Mouse (Mus musculus) liver, adult (tissue): ENCODE measurements around the gene Pitpnc1.

ENCODE experiments used
- GATA4 ChIP-seq: IDR thresholded peaks from 2 replicates; pipeline ENCODE4 v1.6.1; 2014; ENCODE audit warnings: mild to moderate bottlenecking, low read length; ENCODE audit not compliant: insufficient replicate concordance

Pitpnc1 gene

DNA sequence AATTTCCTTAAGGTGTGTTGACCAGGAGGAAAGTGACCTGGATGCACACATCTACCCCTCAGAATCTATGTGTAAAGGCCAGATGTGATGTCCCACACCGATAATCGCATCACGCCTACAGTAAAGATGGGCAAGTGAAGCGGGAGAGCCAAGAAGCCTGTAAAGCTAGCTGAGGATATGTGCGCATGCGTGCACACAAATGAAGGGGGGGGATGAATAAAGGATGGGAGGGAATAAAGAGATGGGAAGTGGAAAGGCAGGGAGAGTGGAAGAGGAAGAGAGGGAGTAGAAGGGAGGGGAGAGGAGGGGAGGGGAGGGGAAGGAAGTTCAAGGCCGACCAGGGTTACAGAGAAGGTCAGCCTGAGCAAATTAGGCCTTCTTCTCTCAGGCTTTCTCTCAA lies 61.6 kb downstream of the Pitpnc1 start:
- TF ChIP-seq GATA4: no peak

DNA sequence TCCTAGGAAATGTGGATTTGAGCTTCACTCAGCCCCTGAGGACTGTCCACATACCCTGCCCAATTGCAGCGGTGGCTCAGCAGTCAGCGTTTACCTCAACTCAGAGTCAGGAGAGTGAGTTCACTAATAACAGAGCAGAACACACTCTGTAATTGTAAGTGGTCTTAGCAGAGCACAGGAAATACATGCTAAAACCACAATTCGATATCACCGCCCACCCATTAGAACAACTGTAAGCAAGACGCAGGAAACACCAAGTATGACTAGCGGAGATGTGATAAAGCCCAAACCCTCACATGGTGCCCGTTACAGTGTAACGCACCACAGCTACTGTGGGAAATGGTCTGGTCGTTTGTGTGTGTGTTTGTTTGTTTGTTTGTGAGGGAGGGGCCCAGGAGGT lies 62.8 kb downstream of the Pitpnc1 start:
- no peak for TF ChIP-seq GATA4

DNA sequence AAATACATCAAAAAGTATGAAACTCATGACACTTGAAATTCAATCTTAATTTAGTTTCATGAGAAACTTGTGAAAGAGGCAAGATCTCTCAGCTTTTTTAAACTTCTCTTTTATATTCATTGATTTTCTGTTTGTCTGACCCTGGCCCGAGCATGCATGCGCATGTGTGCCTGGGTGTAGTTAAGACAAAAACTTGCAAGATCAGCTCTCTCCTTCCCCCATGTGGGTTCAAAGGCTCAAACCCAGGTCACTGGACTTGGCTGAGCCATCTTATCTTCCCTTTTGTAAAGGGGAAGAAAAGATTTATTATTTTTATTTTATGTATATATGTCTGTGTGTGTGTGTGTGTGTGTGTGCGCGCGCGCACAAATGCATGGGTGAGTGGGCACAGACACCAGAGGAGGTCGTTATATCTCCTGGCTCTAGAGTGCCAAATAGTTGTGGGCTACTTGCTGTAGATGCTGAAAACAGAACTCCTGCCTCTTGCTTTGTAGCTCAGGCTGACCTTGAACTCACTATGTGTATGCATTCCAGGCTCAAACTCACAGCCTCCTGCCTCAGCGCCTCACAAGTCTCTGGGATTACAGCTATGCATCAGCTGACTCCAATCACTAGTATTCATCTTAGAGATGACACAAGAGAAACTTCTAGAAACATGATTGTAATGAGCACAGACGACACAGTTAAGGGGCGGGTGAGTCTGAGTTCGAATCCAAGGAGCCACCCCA lies 64.7 kb downstream of the Pitpnc1 start:
- TF ChIP-seq GATA4: no peak

DNA sequence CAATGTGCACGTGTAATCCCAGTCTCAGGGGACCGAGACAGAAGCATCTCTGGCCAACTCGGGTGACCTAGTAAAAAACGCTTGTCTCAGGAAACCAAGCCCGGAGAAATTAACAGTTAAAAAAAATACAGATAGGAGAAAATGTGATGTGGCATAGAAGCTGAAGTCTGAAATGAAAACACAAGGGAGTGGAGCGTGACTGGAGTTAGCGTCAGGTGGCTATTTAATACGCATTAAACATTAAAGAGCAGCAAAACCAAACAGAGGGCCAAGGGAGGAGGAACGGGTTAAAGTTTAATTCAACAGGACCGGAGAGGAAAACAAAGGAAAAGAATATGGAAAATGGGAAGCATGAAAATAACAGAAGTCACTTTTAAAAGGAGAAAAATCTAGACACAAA lies 67.2 kb downstream of the Pitpnc1 start:
- no peak for TF ChIP-seq GATA4

DNA sequence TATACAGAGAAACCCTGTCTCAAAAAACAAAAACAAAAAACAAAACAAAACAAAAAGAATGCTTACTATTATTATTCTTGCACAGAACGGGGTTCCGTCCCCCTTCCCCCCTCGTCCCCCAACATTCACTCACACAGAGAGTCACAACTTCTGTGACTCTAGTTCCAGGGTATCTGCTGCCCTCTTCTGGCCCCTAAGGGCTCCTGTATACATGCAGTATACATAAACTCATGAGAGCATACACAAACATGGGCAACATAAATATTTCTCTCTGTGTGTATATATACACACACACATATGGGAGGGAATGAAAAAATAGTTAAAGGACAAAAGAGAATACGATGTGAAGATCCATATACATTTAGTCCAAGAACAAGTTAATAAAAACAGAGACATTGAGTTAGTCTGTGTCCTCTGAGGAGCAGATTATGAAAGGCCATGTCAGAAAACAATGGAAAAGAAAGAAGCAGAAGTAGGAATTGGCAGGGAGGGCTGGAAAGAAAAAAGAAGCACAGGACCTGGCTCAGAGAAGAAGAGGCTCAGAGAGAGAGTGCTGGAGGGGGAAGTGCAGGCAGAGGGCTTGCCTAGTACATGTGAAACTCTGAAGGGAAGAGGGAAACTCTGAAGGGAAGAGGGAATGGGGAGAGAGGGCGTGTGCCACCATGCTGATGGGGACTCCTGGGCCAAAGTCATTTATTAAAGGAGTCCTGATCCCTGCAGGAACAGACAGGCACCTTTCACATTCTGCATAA lies 68.5 kb downstream of the Pitpnc1 start:
- no peak for TF ChIP-seq GATA4

DNA sequence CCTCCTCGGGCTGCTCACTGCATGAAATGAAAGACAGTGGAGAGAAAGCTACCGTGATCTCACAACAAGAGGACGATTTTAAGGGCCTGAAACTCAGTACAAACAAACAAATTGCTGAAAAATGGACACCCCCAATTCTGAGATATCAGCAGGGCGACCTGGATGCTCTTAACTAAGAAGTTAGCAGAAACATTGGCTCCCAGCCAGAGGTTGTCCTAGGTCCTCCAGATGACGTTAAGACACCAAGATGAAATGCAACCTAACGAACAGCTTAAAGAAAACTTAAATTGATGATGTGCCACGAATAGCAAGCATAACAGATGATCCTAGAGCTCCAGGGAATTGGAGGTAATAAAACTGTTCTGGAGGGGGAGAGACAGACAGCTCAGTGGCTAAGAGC lies 69.7 kb downstream of the Pitpnc1 start:
- TF ChIP-seq GATA4: no peak

DNA sequence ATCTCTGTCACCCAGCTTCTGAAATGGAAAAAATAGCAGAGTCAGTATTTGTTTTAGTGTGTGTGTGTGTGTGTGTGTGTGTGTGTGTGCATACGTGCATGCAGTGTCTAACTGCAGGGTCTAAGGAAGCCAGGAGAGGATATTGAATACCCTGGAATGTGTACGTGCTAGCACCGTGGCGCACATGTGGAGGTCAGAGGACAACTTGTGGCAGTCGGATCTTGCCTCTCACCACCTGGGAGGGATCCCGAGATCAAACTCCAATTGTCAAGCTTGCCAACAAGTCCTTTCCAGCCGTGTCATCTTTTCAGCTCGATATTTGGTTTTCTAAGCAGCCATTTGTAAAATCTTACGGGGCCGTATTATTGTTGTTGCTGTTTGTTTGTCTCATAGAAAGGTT lies 70.5 kb downstream of the Pitpnc1 start:
- TF ChIP-seq GATA4: no peak

DNA sequence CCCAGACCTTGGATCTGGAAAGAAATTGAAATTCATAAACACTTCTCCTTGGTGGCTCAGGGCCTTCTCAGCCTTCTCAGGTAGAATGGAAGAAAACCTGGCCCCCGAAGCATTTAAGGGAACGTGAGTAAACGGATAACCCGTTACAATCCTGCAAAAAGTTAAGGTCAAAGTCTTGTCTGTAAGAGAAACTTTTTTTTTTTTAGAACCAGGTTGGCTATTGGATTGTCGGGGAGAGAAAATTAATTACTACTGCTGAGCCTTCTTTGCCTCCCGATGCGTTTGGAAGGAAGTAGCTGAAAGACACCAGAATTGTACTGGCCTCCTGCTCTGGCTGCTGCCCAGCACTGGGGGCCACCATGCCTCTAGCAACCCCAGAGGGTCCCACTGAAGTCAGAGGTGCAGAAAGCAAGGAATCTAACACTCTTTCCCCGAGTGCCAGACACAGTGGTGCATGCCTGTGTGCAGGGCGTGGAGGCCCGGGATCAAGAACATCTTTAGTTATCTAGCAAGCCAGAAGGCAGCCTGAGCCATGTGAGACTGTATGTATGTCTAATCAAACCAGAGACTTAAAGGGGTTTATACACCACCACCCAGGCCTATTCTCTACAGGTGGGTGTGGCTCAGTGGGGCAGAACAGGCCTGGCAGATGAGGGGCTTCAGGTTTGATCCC lies 73.0 kb downstream of the Pitpnc1 start:
- TF ChIP-seq GATA4: no peak

DNA sequence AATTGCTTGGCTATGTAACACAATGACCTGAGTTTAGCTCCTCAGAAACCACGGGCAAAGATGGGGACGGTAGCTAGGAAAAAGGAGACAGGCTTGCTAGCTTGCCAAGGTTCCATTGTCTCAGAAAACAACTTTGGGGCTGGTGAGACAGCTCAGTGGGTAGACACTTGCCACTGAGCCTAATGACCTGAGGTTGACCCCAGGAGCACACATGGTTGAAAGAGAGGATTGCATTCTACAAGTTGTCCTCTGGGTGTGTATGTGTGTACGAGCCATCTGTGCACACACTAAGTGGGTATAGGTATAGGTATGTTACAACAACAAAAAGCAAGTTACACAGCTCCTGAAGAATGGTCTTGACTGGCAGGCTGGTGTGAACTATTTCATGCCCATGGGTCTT lies 76.3 kb downstream of the Pitpnc1 start:
- TF ChIP-seq GATA4: no peak

DNA sequence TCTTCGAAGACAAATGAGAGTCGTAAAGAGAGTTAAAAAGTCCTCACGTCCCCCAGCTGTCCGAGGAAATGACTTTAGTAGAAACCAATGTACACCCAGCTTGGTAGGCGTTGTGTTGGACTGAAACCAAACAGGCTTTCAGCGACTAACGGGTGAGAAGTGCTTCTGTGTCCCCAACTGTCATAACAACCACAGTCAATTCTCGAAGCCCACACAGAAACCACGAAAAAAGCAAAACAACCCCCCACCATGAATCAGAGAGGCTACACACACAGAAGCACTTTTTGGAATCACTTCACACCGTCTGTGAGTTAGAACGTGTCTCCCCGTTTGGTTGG lies 76.7 kb downstream of the Pitpnc1 start:
- no peak for TF ChIP-seq GATA4

DNA sequence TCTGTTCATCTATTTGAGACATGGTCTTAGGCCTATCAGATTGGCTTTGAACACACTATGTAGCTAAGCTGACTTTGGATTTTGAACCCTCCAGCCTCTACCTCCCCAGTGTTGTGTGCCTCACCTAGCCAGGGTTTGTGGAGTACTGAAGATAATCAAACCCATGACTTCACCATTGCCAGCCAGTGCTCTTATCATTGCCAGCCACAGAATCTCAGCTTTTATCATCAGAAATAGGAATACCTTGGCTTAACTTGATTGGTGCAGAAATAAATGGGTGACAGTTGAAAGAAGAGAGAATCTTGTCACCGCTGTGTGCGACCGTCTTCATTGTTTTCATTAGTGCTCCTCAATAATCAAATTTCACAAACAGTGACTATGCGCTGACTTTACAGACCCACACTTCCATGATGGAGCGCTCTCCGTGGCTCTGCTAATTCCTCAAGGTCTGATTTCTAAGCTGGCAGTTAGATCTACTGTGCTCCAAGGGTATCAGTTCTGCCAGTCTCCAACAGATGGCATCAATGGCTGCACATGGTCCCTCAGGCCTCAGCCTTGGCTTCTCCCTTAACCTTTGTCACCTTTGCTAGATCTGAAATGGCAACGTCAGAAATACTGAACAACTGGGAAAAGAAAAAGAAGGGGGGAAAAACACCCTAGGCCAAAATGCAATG lies 77.2 kb downstream of the Pitpnc1 start:
- TF ChIP-seq GATA4: no peak

DNA sequence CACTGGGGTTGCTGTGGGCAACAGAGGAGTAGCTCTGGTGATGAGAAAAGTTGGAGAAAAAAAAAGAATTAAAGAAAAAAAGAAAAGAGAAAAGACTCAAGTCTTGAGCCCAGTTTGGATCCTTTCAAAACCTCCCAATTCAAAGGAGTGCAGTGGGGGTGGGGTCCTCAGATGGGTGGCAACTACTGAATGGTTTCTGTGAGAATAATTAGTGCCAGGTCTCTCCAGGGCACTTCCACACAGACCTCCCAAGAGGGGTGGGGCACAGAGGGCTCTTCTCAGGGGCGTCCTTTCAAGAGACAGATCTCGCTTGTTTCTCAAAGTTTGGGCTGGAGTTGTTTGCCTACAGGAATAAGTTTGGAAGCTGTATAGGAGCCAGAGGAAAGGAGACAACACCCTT lies 80.0 kb downstream of the Pitpnc1 start:
- no peak for TF ChIP-seq GATA4

DNA sequence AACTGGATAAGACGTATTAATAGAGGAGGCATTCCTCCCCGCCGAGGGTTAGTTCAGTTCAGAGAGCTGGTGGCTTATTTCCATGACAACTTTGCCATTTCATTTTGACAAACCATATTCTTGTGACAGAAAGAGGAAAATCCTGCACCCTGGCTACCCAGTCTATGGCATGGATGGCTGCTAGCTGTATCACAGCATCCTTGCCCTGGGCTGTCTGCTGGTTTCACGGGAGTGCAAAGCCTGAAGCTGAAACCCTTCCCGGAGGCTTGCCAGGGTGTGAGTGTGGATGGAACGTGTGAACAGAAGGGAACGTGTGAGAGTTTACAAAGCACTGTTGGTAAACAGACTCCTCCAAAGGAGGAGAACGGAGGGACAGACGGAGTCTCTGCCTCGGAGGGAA lies 80.5 kb downstream of the Pitpnc1 start:
- TF ChIP-seq GATA4: no peak

DNA sequence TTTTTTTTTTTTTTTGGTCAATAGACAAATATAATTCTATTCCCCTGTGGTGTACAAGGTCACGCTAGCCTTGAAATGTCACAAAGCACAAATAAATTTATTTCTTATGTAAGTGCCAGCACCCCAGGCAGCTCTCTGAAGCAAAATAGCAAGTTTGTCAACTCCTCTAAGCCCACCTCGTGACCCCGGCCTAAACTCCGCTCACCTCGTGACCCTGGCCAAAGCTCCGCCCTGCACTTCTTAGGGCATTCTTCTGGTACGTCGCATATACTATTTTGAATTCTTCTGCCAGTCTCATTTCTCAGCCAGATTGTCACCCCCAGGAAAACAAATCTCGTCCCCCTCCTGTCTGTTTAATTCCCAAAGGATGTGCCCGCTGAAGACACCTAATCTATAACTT lies 84.0 kb downstream of the Pitpnc1 start:
- TF ChIP-seq GATA4: no peak

DNA sequence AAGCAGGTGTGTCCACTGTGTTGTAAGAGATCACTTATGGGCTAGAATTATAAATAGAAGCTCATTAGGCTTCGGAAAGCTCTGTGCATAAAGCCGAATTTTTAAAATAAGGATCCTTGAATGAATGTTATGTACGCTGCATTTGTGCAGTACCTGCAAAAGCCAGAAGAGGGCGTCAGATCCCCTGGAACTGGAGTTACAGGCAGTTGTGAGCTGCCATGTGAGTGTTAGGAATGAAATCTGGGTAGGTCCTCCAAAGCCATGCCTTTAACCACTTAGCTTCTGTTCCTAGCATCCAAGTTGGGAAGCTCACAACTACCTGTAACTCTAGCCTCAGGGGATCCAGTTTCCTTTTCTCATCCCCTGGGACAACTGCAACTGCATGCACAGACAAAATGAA lies 85.2 kb downstream of the Pitpnc1 start:
- no peak for TF ChIP-seq GATA4

DNA sequence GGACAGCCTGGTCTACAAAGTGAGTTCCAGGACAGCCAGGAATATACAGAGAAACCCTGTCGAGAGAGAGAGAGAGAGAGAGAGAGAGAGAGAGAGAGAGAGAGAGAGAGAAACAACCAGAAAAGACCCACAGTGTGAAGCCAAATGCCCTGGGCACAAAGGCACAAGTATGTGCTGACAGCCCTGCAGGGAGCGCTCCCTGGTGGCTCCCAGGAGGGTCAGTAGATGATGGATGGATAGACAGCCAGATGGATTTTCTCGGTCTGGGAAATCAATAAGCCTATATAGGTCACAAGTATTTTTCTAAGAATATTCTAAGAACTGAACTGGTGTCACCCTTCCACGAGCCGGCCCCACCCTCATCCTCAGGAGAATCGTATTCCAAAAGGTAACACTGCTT lies 86.5 kb downstream of the Pitpnc1 start:
- TF ChIP-seq GATA4: no peak
